Mouse (Mus musculus) midbrain, embryonic 11.5 days (tissue): Measurements from ENCODE around the gene 1700129C05Rik. TPM values are rescaled to one million over a fixed set of nuclear protein-coding genes. Genes with fewer than 3 reads are reported as not detected.

Source experiments
- ATAC-seq: fragments of 200-750 bp; cut with Nextera tagmentation; 2 replicates; pipeline ENCODE4 v1.8.0; 2017; ENCODE audit warnings: moderate TSS enrichment, moderate library complexity; ENCODE audit not compliant: low FRiP score
- DNase-seq: peaks from one replicate; pipeline ENCODE4 v3.0.0; 2015; ENCODE audit warnings: low spot score; ENCODE audit errors: missing footprints
- H3K27ac ChIP-seq: fragments of 300-500 bp; sonication (generic); 2 replicates; pipeline ENCODE4 v1.5.1; 2014; ENCODE audit warnings: low read depth, low read length
- H3K27me3 ChIP-seq: fragments of 300-500 bp; sonication (generic); 2 replicates; pipeline ENCODE4 v1.6.1; 2014; ENCODE audit warnings: mild to moderate bottlenecking, low read length, moderate library complexity, mixed read lengths; ENCODE audit not compliant: control insufficient read depth, insufficient read depth
- H3K36me3 ChIP-seq: fragments of 300-500 bp; sonication (generic); 2 replicates; pipeline ENCODE4 v1.6.1; 2014; ENCODE audit warnings: mild to moderate bottlenecking, low read length, moderate library complexity, mixed read lengths; ENCODE audit not compliant: control insufficient read depth, insufficient read depth
- H3K4me1 ChIP-seq: fragments of 300-500 bp; sonication (generic); 2 replicates; pipeline ENCODE4 v1.6.1; 2014; ENCODE audit warnings: low read length; ENCODE audit not compliant: control insufficient read depth, insufficient read depth
- H3K4me2 ChIP-seq: fragments of 300-500 bp; sonication (generic); 2 replicates; pipeline ENCODE4 v1.6.1; 2014; ENCODE audit warnings: mild to moderate bottlenecking, moderate library complexity
- H3K4me3 ChIP-seq: fragments of 300-500 bp; sonication (generic); 2 replicates; pipeline ENCODE4 v1.5.1; 2014; ENCODE audit warnings: low read depth, low read length
- H3K9ac ChIP-seq: fragments of 300-500 bp; sonication (generic); 2 replicates; pipeline ENCODE4 v1.6.1; 2014; ENCODE audit warnings: low read length
- H3K9me3 ChIP-seq: fragments of 300-500 bp; sonication (generic); 2 replicates; pipeline ENCODE4 v1.6.1; 2016; ENCODE audit warnings: low read length; ENCODE audit not compliant: control insufficient read depth
- WGBS: fragments of 180-500 bp; shearing (Covaris S2); extraction: QIAGEN DNeasy Blood & Tissue Kit; methylation state at CpG from one replicate; pipeline ENCODE4 v1.1.7; 2014; 5-methylcytosine and 5-hydroxymethylcytosine counted together
- polyA plus RNA-seq: library from polyadenylated mRNA; unstranded; fragments of >200 nt; fragmentation: Nextera tagmentation; extraction: Ambion mirVana; gene quantifications from 2 replicates; pipeline ENCODE4 v1.2.1, GENCODE M21; 2014

1700129C05Rik gene
- not detected in 2 replicates for polyA plus RNA-seq

- 86% methylated on average over 4 of the region's 4 CpGs for WGBS
- ATAC-seq (no peak), DNase-seq (no peak)
- Histone ChIP-seq H3K4me1 (no peaks in the 10 kb centered on the region), H3K4me3 (no peak within 1 kb of the TSS), H3K27ac (no peak within 1 kb of the TSS), H3K4me2 (no peak within 1 kb of the TSS), H3K27me3 (no peaks in the 10 kb centered on the region), H3K9me3 (no peaks in the 10 kb centered on the region), H3K9ac (no peak within 1 kb of the TSS), H3K36me3 (no peaks in the 10 kb centered on the region)
Observed at GRCm38 (mm10) chr14:59142793-59143192, at the start of gene 1700129C05Rik. TSS of gene 1700129C05Rik (minus strand) at chr14:59142893.

GRCm38 (mm10) chr14:59186121-59186520 lies 43.4 kb upstream of the 1700129C05Rik start:
- 88% methylated on average over 2 of the region's 2 CpGs for WGBS

GRCm38 (mm10) chr14:59185514-59185913 lies 42.8 kb upstream of the 1700129C05Rik start:
- H3K36me3 ChIP-seq, result no peaks in the 10 kb centered on the region
- H3K27me3 ChIP-seq, result no peaks in the 10 kb centered on the region
- no peak overlapping the region for H3K27ac ChIP-seq
- H3K9ac ChIP-seq, result no peak overlapping the region
- no peak overlapping the region for H3K4me3 ChIP-seq
- DNase-seq (no peak), ATAC-seq (no peak)
- no peak overlapping the region for H3K4me2 ChIP-seq
- H3K4me1 ChIP-seq, result no peaks in the 10 kb centered on the region
- no peaks in the 10 kb centered on the region for H3K9me3 ChIP-seq

More at GRCm38 (mm10) chr14:59186121-59186520, 43.4 kb upstream of the 1700129C05Rik start:
- H3K9ac ChIP-seq, result no peak overlapping the region
- no peak for DNase-seq
- H3K4me1 ChIP-seq, result no peaks in the 10 kb centered on the region
- no peak for ATAC-seq
- H3K27me3 ChIP-seq, result no peaks in the 10 kb centered on the region
- H3K4me3 ChIP-seq, result no peak overlapping the region
- H3K9me3 ChIP-seq, result no peaks in the 10 kb centered on the region
- no peak overlapping the region for H3K4me2 ChIP-seq
- H3K36me3 ChIP-seq, result no peaks in the 10 kb centered on the region
- no peak overlapping the region for H3K27ac ChIP-seq

- ATAC-seq, result no peak
Observed at GRCm38 (mm10) chr14:59182732-59183131, 40.0 kb upstream of the 1700129C05Rik start.

GRCm38 (mm10) chr14:59178649-59179048 lies 36.0 kb upstream of the 1700129C05Rik start, which contains the start of gene Gm5142:
TSS of gene Gm5142 (minus strand) at chr14:59178749.
- no peaks in the 10 kb centered on the region for H3K36me3 ChIP-seq
- H3K4me3 ChIP-seq, result no peak within 1 kb of the TSS
- no peak within 1 kb of the TSS for H3K4me2 ChIP-seq
- H3K9me3 ChIP-seq, result no peaks in the 10 kb centered on the region
- 92% methylated on average over 3 of the region's 3 CpGs for WGBS
- H3K27me3 ChIP-seq, result no peaks in the 10 kb centered on the region
- DNase-seq (no peak), ATAC-seq (no peak)
- no peak within 1 kb of the TSS for H3K27ac ChIP-seq
- no peak within 1 kb of the TSS for H3K9ac ChIP-seq
- H3K4me1 ChIP-seq, result no peaks in the 10 kb centered on the region

More at GRCm38 (mm10) chr14:59182732-59183131, 40.0 kb upstream of the 1700129C05Rik start:
- Histone ChIP-seq H3K4me2 (no peak overlapping the region), H3K4me1 (no peaks in the 10 kb centered on the region), H3K9me3 (no peaks in the 10 kb centered on the region), H3K27me3 (no peaks in the 10 kb centered on the region), H3K36me3 (no peaks in the 10 kb centered on the region), H3K4me3 (no peak overlapping the region), H3K9ac (no peak overlapping the region), H3K27ac (no peak overlapping the region)
- no peak for DNase-seq
- WGBS, result 83% methylated on average over 2 of the region's 2 CpGs

- 76% methylated on average over 3 of the region's 3 CpGs for whole genome bisulfite sequencing
- Histone ChIP-seq H3K9ac (no peak overlapping the region), H3K27me3 (no peaks in the 10 kb centered on the region), H3K9me3 (no peaks in the 10 kb centered on the region), H3K4me1 (no peaks in the 10 kb centered on the region), H3K36me3 (no peaks in the 10 kb centered on the region), H3K27ac (no peak overlapping the region), H3K4me3 (no peak overlapping the region), H3K4me2 (no peak overlapping the region)
- ATAC-seq, result no peak
- no peak for DNase-seq
Observed at GRCm38 (mm10) chr14:59157016-59157698, 14.5 kb upstream of the 1700129C05Rik start.

GRCm38 (mm10) chr14:59155589-59155988 lies 12.9 kb upstream of the 1700129C05Rik start:
- H3K4me1 ChIP-seq, result no peaks in the 10 kb centered on the region
- no peak for DNase-seq
- 77% methylated on average over 2 of the region's 2 CpGs for WGBS

GRCm38 (mm10) chr14:59114281-59114680 lies 28.4 kb downstream of the 1700129C05Rik start:
- 9% methylated on average over 2 of the region's 2 CpGs for WGBS
- H3K4me2 ChIP-seq, result no peak overlapping the region
- no peaks in the 10 kb centered on the region for H3K36me3 ChIP-seq
- H3K9ac ChIP-seq, result no peak overlapping the region
- ATAC-seq, result no peak
- H3K9me3 ChIP-seq, result no peaks in the 10 kb centered on the region
- no peak overlapping the region for H3K27ac ChIP-seq
- H3K4me1 ChIP-seq, result no peaks in the 10 kb centered on the region
- no peaks in the 10 kb centered on the region for H3K27me3 ChIP-seq
- peak; percentile 87 for DNase-seq
- H3K4me3 ChIP-seq, result no peak overlapping the region

More at GRCm38 (mm10) chr14:59155589-59155988, 12.9 kb upstream of the 1700129C05Rik start:
- H3K27me3 ChIP-seq, result no peaks in the 10 kb centered on the region
- no peak overlapping the region for H3K9ac ChIP-seq
- no peak for ATAC-seq
- H3K27ac ChIP-seq, result no peak overlapping the region
- no peak overlapping the region for H3K4me3 ChIP-seq
- no peak overlapping the region for H3K4me2 ChIP-seq
- no peaks in the 10 kb centered on the region for H3K9me3 ChIP-seq
- no peaks in the 10 kb centered on the region for H3K36me3 ChIP-seq

- no peak overlapping the region for H3K9ac ChIP-seq
- 20% methylated on average over 10 of the region's 10 CpGs for WGBS
- no peak overlapping the region for H3K4me2 ChIP-seq
- H3K4me3 ChIP-seq, result no peak overlapping the region
- peaks cover 2% of the 10 kb centered on the region for H3K4me1 ChIP-seq
- no peak for ATAC-seq
- no peaks in the 10 kb centered on the region for H3K27me3 ChIP-seq
- DNase-seq, result peak; percentile 85
- H3K9me3 ChIP-seq, result no peaks in the 10 kb centered on the region
- no peaks in the 10 kb centered on the region for H3K36me3 ChIP-seq
- H3K27ac ChIP-seq, result no peak overlapping the region
Observed at GRCm38 (mm10) chr14:59104006-59104605, 38.6 kb downstream of the 1700129C05Rik start.
